Mouse (Mus musculus) ES-Bruce4 (cell line): ENCODE results near the gene Dnaja1.

ENCODE experiments used
- CTCF ChIP-seq: IDR thresholded peaks from one replicate; pipeline ENCODE4 v1.8.1; 2011; ENCODE audit warnings: low read depth, low read length
- EP300 ChIP-seq: IDR thresholded peaks from 2 replicates; pipeline ENCODE4 v1.6.1; 2011; ENCODE audit warnings: low read depth, low read length; ENCODE audit not compliant: insufficient read depth
- POLR2A ChIP-seq: IDR thresholded peaks from one replicate; pipeline ENCODE4 v1.8.1; 2011; ENCODE audit warnings: low read length; ENCODE audit not compliant: insufficient read depth

GRCm38 (mm10) chr4:40731262-40731661 lies 9.3 kb downstream of the Dnaja1 start:
- TF ChIP-seq CTCF, result no peak
- TF ChIP-seq EP300, result no peak
- no peak for TF ChIP-seq POLR2A
